Mouse (Mus musculus) embryonic facial prominence, embryonic 14.5 days (tissue): ENCODE measurements at regions not wholly inside any gene's neighbourhood (a gene's known extent, or its start where the extent isn't known, plus 50 kb on each side); places are given as distances from the start of the nearest gene placed in this dataset.

Experiments used
- ATAC-seq: fragments of 200-750 bp; cut with Nextera tagmentation; 2 replicates; pipeline ENCODE4 v1.8.0; 2017; ENCODE audit warnings: low read depth, moderate number of reproducible peaks, moderate TSS enrichment
- DNase-seq: peaks from one replicate; pipeline ENCODE4 v3.0.0-alpha.2; 2015; ENCODE audit warnings: low spot score
- H3K27ac ChIP-seq: fragments of 300-500 bp; sonication (generic); replicated peaks from 2 replicates; pipeline ENCODE4 v1.5.1; 2014; ENCODE audit warnings: low read depth, mild to moderate bottlenecking, low read length, moderate library complexity
- H3K27me3 ChIP-seq: fragments of 300-500 bp; sonication (generic); replicated peaks from 2 replicates; pipeline ENCODE4 v1.6.1; 2014; ENCODE audit warnings: low read length; ENCODE audit not compliant: control insufficient read depth, insufficient read depth
- H3K36me3 ChIP-seq: fragments of 300-500 bp; sonication (generic); 2 replicates; pipeline ENCODE4 v1.6.1; 2014; ENCODE audit warnings: low read length, mixed read lengths; ENCODE audit not compliant: control insufficient read depth, insufficient read depth
- H3K4me1 ChIP-seq: fragments of 300-500 bp; sonication (generic); 2 replicates; pipeline ENCODE4 v1.6.1; 2014; ENCODE audit warnings: antibody characterized with exemption, low read length; ENCODE audit not compliant: control insufficient read depth, insufficient read depth
- H3K4me2 ChIP-seq: fragments of 300-500 bp; sonication (generic); 2 replicates; pipeline ENCODE4 v1.6.1; 2014; ENCODE audit warnings: low read depth, mild to moderate bottlenecking, low read length, moderate library complexity, mixed read lengths
- H3K4me3 ChIP-seq: fragments of 300-500 bp; sonication (generic); 2 replicates; pipeline ENCODE4 v1.5.1; 2014; ENCODE audit warnings: low read depth, mild to moderate bottlenecking, low read length
- H3K9ac ChIP-seq: fragments of 300-500 bp; sonication (generic); 2 replicates; pipeline ENCODE4 v1.6.1; 2014; ENCODE audit warnings: low read depth, mild to moderate bottlenecking, low read length, moderate library complexity, mixed read lengths
- H3K9me3 ChIP-seq: fragments of 300-500 bp; sonication (generic); 2 replicates; pipeline ENCODE4 v1.6.1; 2016; ENCODE audit warnings: low read length; ENCODE audit not compliant: control insufficient read depth
- WGBS: fragments of 180-500 bp; shearing (Covaris S2); extraction: QIAGEN DNeasy Blood & Tissue Kit; methylation state at CpG from one replicate; pipeline ENCODE4 v1.1.7; 2014; 5-methylcytosine and 5-hydroxymethylcytosine counted together

DNA sequence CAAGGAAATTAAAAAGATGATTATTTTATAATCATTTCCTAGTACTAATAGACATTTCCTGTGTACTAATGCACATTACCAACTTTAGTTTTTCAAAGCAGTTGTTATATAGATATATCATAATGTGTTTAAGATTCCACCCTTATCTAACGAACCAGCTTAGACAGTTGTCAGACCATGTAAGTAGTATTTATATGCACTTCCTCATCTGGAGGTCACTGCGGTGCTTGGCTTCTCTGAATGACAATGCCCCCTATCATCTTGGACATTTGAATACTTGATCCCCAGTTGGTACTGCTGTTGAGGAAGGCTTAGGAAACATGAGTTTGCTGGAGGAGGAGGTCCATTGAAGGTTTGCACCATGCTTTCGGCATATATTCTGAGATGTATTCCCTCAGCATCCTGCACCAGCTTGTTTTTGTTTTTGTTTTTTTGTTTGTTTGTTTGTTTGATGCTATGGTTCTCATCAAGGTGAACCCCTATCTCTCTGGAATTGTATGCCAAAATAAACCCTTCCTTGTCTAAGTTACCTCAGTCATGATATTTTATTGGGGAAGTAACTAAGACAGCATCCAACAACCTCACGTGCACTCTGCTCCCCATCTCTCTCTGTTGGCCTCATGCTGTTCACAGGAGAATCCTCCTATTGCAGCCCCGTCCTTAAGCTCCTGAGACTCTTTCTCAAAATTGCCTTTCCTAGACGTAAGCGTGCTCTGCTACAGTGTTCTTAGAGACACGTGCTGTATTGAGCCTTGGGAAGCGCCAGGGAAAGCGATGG is 228.4 kb upstream of the Mmadhc start:
- Histone ChIP-seq H3K36me3 (no peaks in the 10 kb centered on the region), H3K9me3 (no peaks in the 10 kb centered on the region), H3K4me3 (no peak overlapping the region), H3K27ac (no peak overlapping the region), H3K4me1 (peaks cover 3% of the 10 kb centered on the region; the same call in 1 of the 2 replicates), H3K9ac (no peak overlapping the region), H3K27me3 (no peaks in the 10 kb centered on the region), H3K4me2 (no peak overlapping the region)
- DNase-seq (no peak), ATAC-seq (no peak)
- WGBS, result 91% methylated on average over 10 of the region's 10 CpGs

- peak overlapping the region; percentile 38 for H3K4me2 ChIP-seq
- no peaks in the 10 kb centered on the region for H3K36me3 ChIP-seq
- 0 out of 2 replicates have a peak overlapping the region, but pooled peaks have one; percentile 9 for H3K9ac ChIP-seq
- 15% methylated on average over 8 of the region's 8 CpGs for WGBS
- H3K27ac ChIP-seq, result 0 out of 2 replicates have a peak overlapping the region, but pooled peaks have one; percentile 11
- no peaks in the 10 kb centered on the region for H3K27me3 ChIP-seq
- H3K4me3 ChIP-seq, result no peak overlapping the region
- H3K4me1 ChIP-seq, result peaks cover 3% of the 10 kb centered on the region; the same call in 1 of the 2 replicates
- ATAC-seq, result 0 out of 2 replicates have a peak, but pooled peaks have one; percentile 18
- H3K9me3 ChIP-seq, result no peaks in the 10 kb centered on the region
- DNase-seq, result peak; percentile 11
Measured at GRCm38 (mm10) chr2:50520169-50520568, 223.6 kb upstream of the Mmadhc start.

- 55% methylated on average over 1 of the region's 1 CpGs for WGBS
- Histone ChIP-seq H3K27ac (no peak overlapping the region), H3K4me3 (no peak overlapping the region), H3K9me3 (no peaks in the 10 kb centered on the region), H3K27me3 (no peaks in the 10 kb centered on the region), H3K9ac (no peak overlapping the region), H3K4me1 (peaks cover 3% of the 10 kb centered on the region; the same call in 1 of the 2 replicates), H3K36me3 (no peaks in the 10 kb centered on the region), H3K4me2 (no peak overlapping the region)
- DNase-seq, result no peak
- no peak for ATAC-seq
Measured at GRCm38 (mm10) chr2:50519129-50519504, 222.5 kb upstream of the Mmadhc start.

DNA sequence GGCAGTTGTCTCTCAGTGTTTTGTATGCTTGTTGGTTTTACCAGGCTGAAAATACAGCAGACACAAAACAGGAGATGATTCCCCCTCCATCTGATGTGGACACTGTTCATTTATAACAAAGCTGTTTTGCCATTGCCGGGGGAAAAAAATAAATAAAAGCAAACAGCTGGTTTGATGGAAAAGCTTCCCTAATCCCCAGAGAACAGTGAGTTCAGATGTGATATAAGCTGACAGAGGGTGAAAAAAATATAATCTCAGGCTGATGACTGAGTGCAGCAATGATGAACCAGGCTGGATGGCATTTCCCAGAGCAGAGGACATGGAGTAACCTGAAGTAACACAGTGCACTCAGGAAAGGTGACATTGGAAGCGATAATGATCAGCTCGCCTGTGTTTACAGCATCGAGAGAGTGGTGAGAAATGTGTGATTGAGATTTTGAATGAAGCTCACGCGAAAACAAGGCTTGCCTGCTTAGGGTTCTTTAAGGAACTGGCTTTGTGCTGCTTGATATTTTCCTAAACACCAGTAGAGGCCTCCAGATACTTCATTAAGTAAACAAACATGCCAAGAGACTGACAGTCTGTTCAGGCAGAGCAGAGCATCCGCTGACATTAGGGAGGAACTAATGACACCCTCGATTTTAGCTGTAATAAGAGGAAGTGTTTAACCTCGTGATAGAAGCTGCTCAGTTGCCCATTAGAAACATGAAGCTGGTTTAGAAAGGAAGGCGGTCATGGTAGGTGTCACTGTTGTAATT is 221.9 kb upstream of the Mmadhc start:
- H3K4me3 ChIP-seq, result no peak overlapping the region
- WGBS, result 42% methylated on average over 10 of the region's 10 CpGs
- peaks cover 3% of the 10 kb centered on the region; the same call in 1 of the 2 replicates for H3K4me1 ChIP-seq
- H3K9ac ChIP-seq, result no peak overlapping the region
- no peak overlapping the region for H3K27ac ChIP-seq
- ATAC-seq, result peak; percentile 37; the same call in 1 of the 2 replicates
- H3K27me3 ChIP-seq, result no peaks in the 10 kb centered on the region
- no peaks in the 10 kb centered on the region for H3K36me3 ChIP-seq
- DNase-seq, result peak; percentile 45
- H3K9me3 ChIP-seq, result no peaks in the 10 kb centered on the region
- H3K4me2 ChIP-seq, result no peak overlapping the region

DNA sequence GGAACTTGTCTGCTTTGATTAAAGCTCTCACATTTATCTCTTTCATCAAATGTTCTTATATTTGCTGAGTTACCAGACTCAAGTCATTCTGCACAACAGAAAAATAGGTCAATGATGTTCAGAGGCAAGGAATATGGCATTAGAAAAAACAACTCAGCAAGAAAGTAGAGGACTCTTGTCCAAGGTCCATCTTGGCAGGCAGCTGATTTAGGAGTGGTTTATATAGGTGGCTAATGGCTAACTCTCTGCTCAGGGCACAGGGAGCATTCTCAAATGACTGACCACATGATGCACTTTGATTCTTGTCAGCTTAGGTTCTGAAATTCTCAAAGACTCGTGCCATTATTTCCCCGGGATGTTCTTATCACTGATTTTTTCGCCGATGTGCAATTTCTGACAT is 216.7 kb upstream of the Mmadhc start:
- Histone ChIP-seq H3K4me3 (no peak overlapping the region), H3K9ac (no peak overlapping the region), H3K4me2 (no peak overlapping the region), H3K9me3 (no peaks in the 10 kb centered on the region), H3K27ac (no peak overlapping the region), H3K36me3 (no peaks in the 10 kb centered on the region), H3K4me1 (no peaks in the 10 kb centered on the region), H3K27me3 (no peaks in the 10 kb centered on the region)
- WGBS, result 91% methylated on average over 4 of the region's 4 CpGs
- ATAC-seq (no peak), DNase-seq (no peak)

DNA sequence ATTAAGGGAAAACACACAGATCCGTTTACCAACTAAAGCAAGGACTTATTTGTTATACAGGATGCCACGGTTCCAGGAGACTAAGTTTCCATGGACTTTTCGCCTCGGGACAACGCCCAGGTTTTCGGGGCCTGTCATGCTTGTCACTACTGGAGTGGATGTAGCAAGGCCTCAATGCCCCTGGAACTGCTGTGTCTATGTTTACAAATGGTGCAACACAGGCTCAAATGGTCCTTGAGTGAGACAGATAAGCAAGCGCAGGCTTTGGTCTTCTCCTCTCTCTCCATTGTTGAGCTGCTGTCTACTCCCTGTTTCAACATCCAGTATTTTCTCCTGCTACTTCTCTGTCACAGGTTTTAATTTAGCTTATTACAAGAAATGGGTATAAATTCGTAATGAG is 202.1 kb upstream of the Mmadhc start:
- Histone ChIP-seq H3K4me1 (peaks cover 3% of the 10 kb centered on the region; the same call in 1 of the 2 replicates), H3K36me3 (no peaks in the 10 kb centered on the region), H3K9ac (no peak overlapping the region), H3K27ac (no peak overlapping the region), H3K4me3 (no peak overlapping the region), H3K9me3 (no peaks in the 10 kb centered on the region), H3K4me2 (no peak overlapping the region), H3K27me3 (no peaks in the 10 kb centered on the region)
- WGBS, result 93% methylated on average over 8 of the region's 8 CpGs
- ATAC-seq (no peak), DNase-seq (no peak)

- Histone ChIP-seq H3K4me2 (no peak overlapping the region), H3K9me3 (no peaks in the 10 kb centered on the region), H3K27me3 (no peaks in the 10 kb centered on the region), H3K36me3 (no peaks in the 10 kb centered on the region), H3K4me3 (no peak overlapping the region), H3K27ac (no peak overlapping the region), H3K4me1 (peaks cover 3% of the 10 kb centered on the region; the same call in 1 of the 2 replicates), H3K9ac (no peak overlapping the region)
- ATAC-seq (no peak), DNase-seq (no peak)
- 73% methylated on average over 3 of the region's 3 CpGs for WGBS
Measured at GRCm38 (mm10) chr2:50496057-50496433, 199.4 kb upstream of the Mmadhc start.

GRCm38 (mm10) chr2:50495141-50496056 is 198.8 kb upstream of the Mmadhc start:
- no peak overlapping the region for H3K27ac ChIP-seq
- no peak overlapping the region for H3K4me2 ChIP-seq
- H3K9me3 ChIP-seq, result no peaks in the 10 kb centered on the region
- 48% methylated on average over 5 of the region's 5 CpGs for WGBS
- peaks cover 3% of the 10 kb centered on the region; the same call in 1 of the 2 replicates for H3K4me1 ChIP-seq
- DNase-seq, result peak; percentile 36
- H3K36me3 ChIP-seq, result no peaks in the 10 kb centered on the region
- no peak overlapping the region for H3K9ac ChIP-seq
- no peaks in the 10 kb centered on the region for H3K27me3 ChIP-seq
- ATAC-seq, result no peak
- H3K4me3 ChIP-seq, result no peak overlapping the region
